Mouse (Mus musculus) kidney, postnatal 25 days (tissue): ENCODE results near the gene Tmem33.

Experiments used
- DNase-seq, 2 experiments: peaks; one replicate each; pipeline ENCODE4 v3.0.0; 2021; ENCODE audit warnings: mixed read lengths in 2 of 2

Tmem33 gene

GRCm38 (mm10) chr5:67324032-67324431 lies 63.7 kb downstream of the Tmem33 start:
- DNase-seq, result no peak

- DNase-seq, result no peak
Measured at GRCm38 (mm10) chr5:67340811-67341210, 80.4 kb downstream of the Tmem33 start.
